Mouse (Mus musculus) heart, postnatal 25 days (tissue): ENCODE data around the gene Tmem52b. TPM values are rescaled to one million over a fixed set of nuclear protein-coding genes. Genes with fewer than 3 reads are reported as not detected.
"Not testable (repeated sequence)": the region's sequence is repeated elsewhere in the genome, so short reads cannot be mapped to it uniquely, and the experiment has no call there.

ENCODE experiments used
- DNase-seq: peaks from one replicate; pipeline ENCODE4 v3.0.0; 2022; ENCODE audit warnings: low spot score
- intact Hi-C: fragments of 180-260 bp; cut with DNase I; formaldehyde crosslinking; loops from one replicate; pipeline ENCODE4 v1.15.1; 2025
- total RNA-seq, 2 experiments: library from RNA; stranded (reverse); gene quantifications; 2 replicates each; pipeline ENCODE4 v1.2.3; 2021

Tmem52b gene
- total RNA-seq, result not detected

- intact Hi-C loops, result no loop called here
Observed at GRCm38 (mm10) chr6:129512367-129512766, at the start of gene Tmem52b. Tmem52b (plus strand) TSS chr6:129512555.

GRCm38 (mm10) chr6:129471386-129471785, 41.0 kb upstream of the Tmem52b start:
- intact Hi-C loops, result no loop called here
- DNase-seq, result no peak

More at GRCm38 (mm10) chr6:129512367-129512766, at the start of gene Tmem52b:
- DNase-seq, result no peak

DNA sequence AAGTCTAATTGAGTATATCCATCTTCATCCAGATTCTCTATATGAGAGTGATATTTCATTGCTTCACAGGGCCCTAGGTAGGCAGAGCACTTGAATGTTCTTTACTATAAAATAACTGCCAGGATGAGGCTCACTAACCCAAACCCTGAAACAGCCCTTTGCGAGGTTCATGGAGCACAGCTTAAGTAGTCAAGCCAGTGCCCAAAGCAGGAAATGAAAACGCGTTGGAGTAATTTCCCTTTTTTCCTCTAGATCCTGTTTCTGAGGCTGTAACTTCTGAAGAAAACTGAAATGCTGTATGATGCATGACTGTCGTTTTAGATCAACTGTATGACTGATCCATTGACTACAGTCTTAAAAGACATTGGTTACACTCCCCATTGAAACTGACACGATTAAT, 39.7 kb upstream of the Tmem52b start:
- intact Hi-C loops, result no loop called here
- no peak for DNase-seq

- intact Hi-C loops, result loop anchor here (1.0 to 5.0 kb wide), 2 partner anchors 81 to 83 kb away; no protein-coding TSS in a partner anchor
- no peak for DNase-seq
Observed at GRCm38 (mm10) chr6:129476404-129477126, 35.8 kb upstream of the Tmem52b start.

DNA sequence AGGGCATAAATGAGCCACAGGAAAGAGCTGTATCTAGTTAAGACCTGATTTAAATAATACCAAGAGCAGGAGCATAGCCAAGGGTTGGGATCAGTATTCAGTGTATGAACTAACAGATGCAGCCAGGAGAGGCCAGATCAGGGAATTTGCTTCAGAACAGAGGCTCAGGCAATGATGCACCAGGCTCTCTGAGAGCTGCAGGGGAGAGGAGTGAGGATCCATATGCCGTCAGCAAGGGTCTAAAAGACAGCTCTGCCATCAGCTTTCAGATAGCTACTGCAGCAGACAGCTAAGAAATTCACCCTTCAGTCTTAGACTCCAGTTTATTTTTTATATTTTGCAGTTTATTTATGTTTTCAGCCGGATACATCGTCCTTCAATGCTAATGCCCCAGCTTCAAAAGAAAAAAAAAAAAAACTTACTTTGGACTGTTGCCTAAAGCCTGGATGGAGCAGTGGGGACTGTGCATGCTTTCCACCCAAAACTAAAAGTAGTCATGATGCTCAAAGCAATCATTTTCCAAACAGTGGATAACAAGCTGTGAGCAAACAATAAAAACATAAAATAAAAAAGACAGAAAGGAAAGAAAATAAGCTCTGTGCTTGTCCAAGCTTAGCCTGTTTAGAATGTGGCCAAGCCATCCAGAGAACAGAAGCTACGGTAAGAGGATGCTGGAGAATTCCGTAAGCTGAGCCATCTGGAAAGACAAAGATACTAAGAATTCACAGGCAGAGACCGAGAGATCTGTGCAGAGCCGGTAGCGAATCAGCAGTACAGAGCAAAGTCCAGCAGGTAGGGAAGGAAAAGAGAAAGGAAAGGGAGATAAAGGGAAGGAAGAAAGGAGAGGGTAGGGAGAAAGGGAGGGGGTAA, 32.0 kb upstream of the Tmem52b start:
- DNase-seq, result no peak
- intact Hi-C loops, result no loop called here

GRCm38 (mm10) chr6:129494924-129495323, 17.4 kb upstream of the Tmem52b start:
- DNase-seq, result no peak
- intact Hi-C loops, result no loop called here

GRCm38 (mm10) chr6:129497345-129498218, 14.8 kb upstream of the Tmem52b start:
- intact Hi-C loops, result no loop called here

GRCm38 (mm10) chr6:129499516-129499915, 12.8 kb upstream of the Tmem52b start:
- DNase-seq, intact Hi-C loops: not testable (repeated sequence)

More at GRCm38 (mm10) chr6:129497345-129498218, 14.8 kb upstream of the Tmem52b start:
- DNase-seq, result no peak

DNA sequence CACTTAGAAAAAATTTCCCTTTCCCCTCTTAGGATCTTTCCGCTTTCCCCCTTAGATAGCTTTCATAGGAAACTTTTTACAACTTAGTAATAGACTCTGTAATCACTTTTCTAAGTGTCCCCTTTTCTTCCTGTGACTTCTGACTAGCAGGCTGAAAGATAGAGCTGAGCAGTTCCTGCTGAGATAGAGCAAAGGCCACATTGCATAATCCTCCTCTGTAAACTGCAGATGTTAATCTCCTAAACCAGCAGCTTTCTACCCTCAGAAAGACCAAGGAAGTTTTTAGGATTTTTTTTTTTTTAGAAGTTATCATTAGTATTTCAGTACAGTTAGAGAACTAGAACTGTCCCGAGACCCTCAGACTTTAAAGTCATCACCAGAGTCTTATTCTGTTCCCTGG, 8.9 kb upstream of the Tmem52b start:
- no peak for DNase-seq
- intact Hi-C loops, result no loop called here

- intact Hi-C loops, result no loop called here
- DNase-seq, result no peak
Observed at GRCm38 (mm10) chr6:129507024-129507423, 5.3 kb upstream of the Tmem52b start, which contains the start of gene Olr1. Olr1 (minus strand) TSS chr6:129507165.

GRCm38 (mm10) chr6:129510120-129510911, 2.0 kb upstream of the Tmem52b start:
- intact Hi-C loops, result no loop called here
- no peak for DNase-seq

- intact Hi-C loops, result no loop called here
- no peak for DNase-seq
Observed at GRCm38 (mm10) chr6:129512868-129513267, 513 bp downstream of the Tmem52b start.

- DNase-seq, result no peak
Observed at GRCm38 (mm10) chr6:129513409-129513808, 1.1 kb downstream of the Tmem52b start.

GRCm38 (mm10) chr6:129514376-129514775, 2.0 kb downstream of the Tmem52b start:
- intact Hi-C loops, result no loop called here
- DNase-seq, result no peak

More at GRCm38 (mm10) chr6:129513409-129513808, 1.1 kb downstream of the Tmem52b start:
- intact Hi-C loops, result no loop called here

- no peak for DNase-seq
- intact Hi-C loops, result loop anchor here (5.0 kb wide), 1 partner anchor 42 kb away; no protein-coding TSS in a partner anchor
Observed at GRCm38 (mm10) chr6:129515068-129515467, 2.7 kb downstream of the Tmem52b start.

- intact Hi-C loops, result loop anchor here (5.0 kb wide), 1 partner anchor 41 kb away; no protein-coding TSS in a partner anchor
- no peak for DNase-seq
Observed at GRCm38 (mm10) chr6:129516388-129516787, 4.0 kb downstream of the Tmem52b start.

DNA sequence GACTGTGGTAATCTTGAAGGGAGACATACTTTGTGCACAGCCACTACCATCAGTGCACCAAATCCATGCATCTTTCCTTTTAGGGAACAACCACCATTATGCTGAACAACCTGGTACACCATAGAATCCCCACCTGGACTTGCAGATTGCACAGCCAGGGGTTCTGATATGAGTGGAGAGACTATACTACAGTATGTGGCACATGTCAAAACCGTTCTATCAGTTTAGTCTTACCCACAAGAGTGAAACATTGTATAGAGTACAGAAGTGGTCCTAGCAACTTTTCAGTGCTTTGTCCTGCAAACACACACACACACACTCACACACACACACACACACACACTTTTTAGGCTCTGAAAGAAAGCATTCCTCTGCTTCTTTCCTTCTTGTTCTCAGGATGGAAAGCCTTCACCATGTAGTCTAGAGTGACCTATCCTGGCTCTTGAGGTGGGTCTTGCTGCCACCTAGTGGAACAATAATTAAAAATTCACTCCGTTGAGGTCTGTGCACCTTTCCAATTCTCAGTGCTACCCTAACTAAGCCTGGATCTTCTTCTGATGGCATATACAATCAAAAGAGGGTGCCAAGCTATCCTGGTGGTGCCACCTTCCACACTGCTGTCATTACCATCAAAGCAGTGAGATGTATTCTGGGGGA, 5.5 kb downstream of the Tmem52b start:
- no peak for DNase-seq
- intact Hi-C loops, result loop anchor here (1.0 to 5.0 kb wide), 3 partner anchors 39 to 125 kb away; no protein-coding TSS in a partner anchor

DNA sequence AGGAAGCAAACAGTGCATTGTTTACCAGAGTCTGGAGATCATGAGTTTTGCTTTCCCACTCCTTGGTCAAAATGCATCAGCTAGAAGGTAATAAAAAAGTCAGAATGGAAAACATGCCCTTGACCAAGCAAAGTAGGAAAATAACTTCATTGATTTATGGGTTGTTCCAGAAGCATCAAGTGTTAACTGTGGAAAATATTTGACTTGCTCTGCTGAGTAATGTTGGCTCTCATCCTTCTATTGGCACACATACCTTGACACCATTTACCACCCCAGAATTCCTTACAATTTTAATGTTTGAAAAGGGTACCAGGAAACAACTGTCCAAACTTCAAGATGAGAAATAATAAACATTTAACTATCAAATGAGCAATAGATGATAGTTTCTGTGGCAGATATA, 13.7 kb downstream of the Tmem52b start:
- intact Hi-C loops, result no loop called here
- DNase-seq, result no peak
